Mouse (Mus musculus): ENCODE results near the gene Akap9.

DNA sequence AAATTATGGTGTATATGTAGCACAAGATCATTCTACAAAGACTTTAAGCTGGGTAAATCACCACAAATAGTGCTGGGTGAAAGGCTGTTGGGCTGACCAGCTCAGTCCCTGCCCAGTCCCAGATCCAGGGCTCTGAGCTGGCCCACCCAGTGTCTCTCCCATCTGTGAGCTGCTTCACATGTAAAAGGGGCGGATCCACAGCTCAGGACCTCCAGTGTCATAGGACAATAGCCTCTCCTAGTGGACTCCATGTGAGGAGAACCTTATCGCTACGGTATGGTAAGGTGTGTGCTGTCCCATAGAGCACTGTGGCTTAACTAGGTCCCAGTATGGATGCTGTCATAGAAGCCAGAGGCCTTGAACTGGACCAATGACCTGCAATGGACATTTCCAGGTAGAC, 3.8 kb downstream of the Akap9 start:
- TF ChIP-seq CTCF (IDR thresholded peaks at IDR 0.05; ENCODE audit: borderline replicate concordance, control insufficient read depth, extremely low read depth, insufficient read depth, low read length, poor library complexity) (no peak), POLR2A (IDR thresholded peaks at IDR 0.05; ENCODE audit: control insufficient read depth, extremely low read depth, insufficient read depth, low read length, poor library complexity) (no peak)
